Mouse (Mus musculus) forebrain, embryonic 10.5 days (tissue): ENCODE measurements at regions not wholly inside any gene's neighbourhood (a gene's known extent, or its start where the extent isn't known, plus 50 kb on each side); places are given as distances from the start of the nearest gene placed in this dataset.

Experiments
- DNase-seq: peaks from one replicate; pipeline ENCODE4 v3.0.0-alpha.2; 2017; ENCODE audit warnings: low spot score; ENCODE audit errors: extremely low spot score
- H3K27ac ChIP-seq: fragments of 300-500 bp; sonication (generic); 2 replicates; pipeline ENCODE4 v1.5.1; 2016; ENCODE audit warnings: mild to moderate bottlenecking
- H3K27me3 ChIP-seq: fragments of 300-500 bp; sonication (generic); 2 replicates; pipeline ENCODE4 v1.6.1; 2016; ENCODE audit warnings: mild to moderate bottlenecking; ENCODE audit not compliant: poor library complexity, severe bottlenecking
- H3K36me3 ChIP-seq: fragments of 300-500 bp; sonication (generic); replicated peaks from 2 replicates; pipeline ENCODE4 v1.6.1; 2016; ENCODE audit warnings: mild to moderate bottlenecking, moderate library complexity
- H3K4me1 ChIP-seq: fragments of 300-500 bp; sonication (generic); 2 replicates; pipeline ENCODE4 v1.6.1; 2016
- H3K4me3 ChIP-seq: fragments of 300-500 bp; sonication (generic); 2 replicates; pipeline ENCODE4 v1.5.1; 2016; ENCODE audit warnings: mild to moderate bottlenecking, moderate library complexity
- H3K9me3 ChIP-seq: fragments of 300-500 bp; sonication (generic); 2 replicates; pipeline ENCODE4 v1.6.1; 2016; ENCODE audit warnings: mild to moderate bottlenecking, moderate library complexity
- WGBS: fragments of 180-500 bp; shearing (Covaris S2); methylation state at CpG from one replicate; pipeline ENCODE4 v1.1.7; 2016; 5-methylcytosine and 5-hydroxymethylcytosine counted together

GRCm38 (mm10) chr13:79453227-79453626 lies 1253.7 kb upstream of the Nr2f1 start:
- Histone ChIP-seq H3K27ac (no peak overlapping the region), H3K4me1 (no peaks in the 10 kb centered on the region), H3K36me3 (no peaks in the 10 kb centered on the region), H3K9me3 (no peaks in the 10 kb centered on the region), H3K4me3 (no peak overlapping the region), H3K27me3 (no peaks in the 10 kb centered on the region)
- DNase-seq, result no peak
- WGBS, result 70% methylated on average over 1 of the region's 1 CpGs

DNA sequence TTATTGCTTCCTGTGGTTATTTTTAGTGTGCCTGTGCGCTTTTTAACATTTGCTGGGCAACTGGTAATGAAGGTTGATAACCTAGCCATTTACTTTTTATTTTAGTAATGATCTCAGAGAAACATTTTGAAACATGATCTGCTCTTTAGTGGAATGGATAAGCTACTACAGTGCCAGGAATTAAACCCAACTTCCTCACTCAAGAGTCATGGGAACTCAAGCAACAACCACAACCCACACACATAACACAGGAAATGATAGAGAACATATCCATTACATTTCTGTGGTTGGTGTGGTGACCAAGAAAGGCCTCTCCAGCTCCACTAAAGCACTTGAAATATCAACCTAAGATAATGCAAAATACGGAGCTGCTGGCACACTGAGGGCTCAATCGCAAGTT lies 1243.6 kb upstream of the Nr2f1 start:
- Histone ChIP-seq H3K36me3 (no peaks in the 10 kb centered on the region), H3K9me3 (0 out of 2 replicates have a peak, but pooled peaks cover 3% of the 10 kb centered on the region), H3K4me1 (no peaks in the 10 kb centered on the region), H3K4me3 (no peak overlapping the region), H3K27ac (no peak overlapping the region), H3K27me3 (no peaks in the 10 kb centered on the region)
- WGBS, result 93% methylated on average over 3 of the region's 3 CpGs
- DNase-seq, result no peak

GRCm38 (mm10) chr13:79442701-79443100 lies 1243.1 kb upstream of the Nr2f1 start:
- WGBS, result 87% methylated on average over 2 of the region's 2 CpGs
- 0 out of 2 replicates have a peak, but pooled peaks cover 3% of the 10 kb centered on the region for H3K9me3 ChIP-seq
- H3K4me3 ChIP-seq, result no peak overlapping the region
- H3K36me3 ChIP-seq, result no peaks in the 10 kb centered on the region
- DNase-seq, result no peak
- H3K4me1 ChIP-seq, result no peaks in the 10 kb centered on the region
- no peaks in the 10 kb centered on the region for H3K27me3 ChIP-seq
- H3K27ac ChIP-seq, result no peak overlapping the region

DNA sequence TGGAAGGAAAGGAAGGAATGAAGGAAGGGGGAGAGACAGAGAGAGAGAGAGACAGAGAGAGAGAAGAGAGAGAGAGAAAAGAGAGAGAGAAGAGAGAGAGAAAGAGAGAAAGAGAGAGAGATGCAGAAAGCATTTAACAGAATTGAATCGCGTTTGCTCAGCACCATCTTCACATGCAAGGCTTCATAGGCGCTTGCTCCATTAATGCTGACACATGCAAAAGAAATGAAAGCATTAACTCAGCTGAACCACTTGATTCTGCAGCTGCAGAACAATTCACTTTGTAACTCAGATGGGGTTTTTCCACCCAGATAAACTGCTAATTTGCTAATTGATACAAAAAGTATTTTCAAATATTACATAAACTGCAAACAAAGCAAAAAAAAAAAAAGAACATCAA lies 1231.9 kb upstream of the Nr2f1 start:
- Histone ChIP-seq H3K36me3 (no peaks in the 10 kb centered on the region), H3K27ac (no peak overlapping the region; the same call in 1 of the 2 replicates), H3K27me3 (peaks cover 46% of the 10 kb centered on the region), H3K4me1 (peaks cover 39% of the 10 kb centered on the region), H3K4me3 (no peak overlapping the region), H3K9me3 (no peaks in the 10 kb centered on the region)
- WGBS, result 25% methylated on average over 3 of the region's 3 CpGs
- no peak for DNase-seq

- 27% methylated on average over 2 of the region's 2 CpGs for WGBS
- H3K4me1 ChIP-seq, result peaks cover 39% of the 10 kb centered on the region
- H3K4me3 ChIP-seq, result no peak overlapping the region
- H3K27me3 ChIP-seq, result peaks cover 46% of the 10 kb centered on the region
- H3K9me3 ChIP-seq, result no peaks in the 10 kb centered on the region
- no peaks in the 10 kb centered on the region for H3K36me3 ChIP-seq
- peak; percentile 47 for DNase-seq
- H3K27ac ChIP-seq, result no peak overlapping the region
Observed at GRCm38 (mm10) chr13:79430987-79431386, 1231.4 kb upstream of the Nr2f1 start.

DNA sequence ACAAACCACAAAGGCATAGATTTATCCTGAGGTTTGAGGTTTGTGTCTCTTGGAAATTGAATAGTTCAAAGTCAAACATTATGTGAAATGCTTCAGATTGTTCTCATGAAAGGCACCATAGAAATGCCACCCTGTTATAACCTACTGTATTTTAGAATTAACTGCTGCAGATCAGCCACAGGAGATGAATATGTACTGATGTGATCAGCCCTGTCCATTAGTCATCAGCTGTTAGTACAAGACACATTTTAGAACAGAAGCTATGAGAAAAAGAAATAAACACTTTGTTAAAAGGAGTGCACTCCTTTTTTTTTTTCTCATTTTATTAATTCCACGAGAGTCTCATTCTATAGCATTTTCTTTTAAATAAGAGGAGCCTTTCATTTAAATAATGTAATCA lies 1231.0 kb upstream of the Nr2f1 start:
- no peak for DNase-seq
- peaks cover 46% of the 10 kb centered on the region for H3K27me3 ChIP-seq
- H3K4me3 ChIP-seq, result no peak overlapping the region
- H3K36me3 ChIP-seq, result no peaks in the 10 kb centered on the region
- H3K27ac ChIP-seq, result peak overlapping the region; percentile 26; the same call in 1 of the 2 replicates
- no peaks in the 10 kb centered on the region for H3K9me3 ChIP-seq
- 24% methylated on average over 1 of the region's 1 CpGs for WGBS
- H3K4me1 ChIP-seq, result peaks cover 39% of the 10 kb centered on the region

- no peaks in the 10 kb centered on the region for H3K9me3 ChIP-seq
- no peak overlapping the region for H3K4me3 ChIP-seq
- DNase-seq, result no peak
- 21% methylated on average over 2 of the region's 2 CpGs for WGBS
- H3K27ac ChIP-seq, result no peak overlapping the region
- H3K36me3 ChIP-seq, result no peaks in the 10 kb centered on the region
- H3K27me3 ChIP-seq, result no peaks in the 10 kb centered on the region
- H3K4me1 ChIP-seq, result peaks cover 13% of the 10 kb centered on the region
Observed at GRCm38 (mm10) chr13:79417841-79418240, 1218.3 kb upstream of the Nr2f1 start.

DNA sequence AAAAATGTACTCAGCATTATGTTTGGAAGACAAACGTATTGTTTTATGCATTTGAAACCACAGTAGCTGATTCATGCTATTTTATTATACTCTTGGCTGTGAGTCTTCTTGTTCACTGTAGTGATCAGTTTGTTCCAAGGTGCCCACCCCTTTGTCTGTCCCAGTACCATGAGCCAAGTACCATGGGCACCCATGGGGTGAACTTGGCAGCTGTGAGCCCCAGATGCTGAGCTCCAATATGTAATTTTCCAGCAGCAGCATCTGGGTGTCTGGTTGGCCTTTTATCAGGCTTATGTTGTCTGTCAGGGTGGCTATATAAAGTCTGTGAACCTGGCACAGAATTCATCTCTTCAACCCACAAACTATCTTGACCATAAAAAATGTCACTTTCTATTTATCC lies 1200.5 kb upstream of the Nr2f1 start:
- 86% methylated on average over 1 of the region's 1 CpGs for WGBS
- no peaks in the 10 kb centered on the region for H3K4me1 ChIP-seq
- 0 out of 2 replicates have a peak, but pooled peaks cover 4% of the 10 kb centered on the region for H3K36me3 ChIP-seq
- no peak overlapping the region for H3K4me3 ChIP-seq
- DNase-seq, result no peak
- H3K27me3 ChIP-seq, result no peaks in the 10 kb centered on the region
- H3K27ac ChIP-seq, result no peak overlapping the region
- H3K9me3 ChIP-seq, result peaks cover 6% of the 10 kb centered on the region; the same call in 1 of the 2 replicates

GRCm38 (mm10) chr13:79393938-79394337 lies 1194.4 kb upstream of the Nr2f1 start:
- WGBS, result 44% methylated on average over 3 of the region's 3 CpGs
- Histone ChIP-seq H3K27ac (peak overlapping the region; percentile 51; the same call in 1 of the 2 replicates), H3K4me3 (no peak overlapping the region), H3K9me3 (peaks cover 5% of the 10 kb centered on the region; the same call in 1 of the 2 replicates), H3K4me1 (peaks cover 30% of the 10 kb centered on the region), H3K27me3 (no peaks in the 10 kb centered on the region), H3K36me3 (0 out of 2 replicates have a peak, but pooled peaks cover 4% of the 10 kb centered on the region)
- no peak for DNase-seq

DNA sequence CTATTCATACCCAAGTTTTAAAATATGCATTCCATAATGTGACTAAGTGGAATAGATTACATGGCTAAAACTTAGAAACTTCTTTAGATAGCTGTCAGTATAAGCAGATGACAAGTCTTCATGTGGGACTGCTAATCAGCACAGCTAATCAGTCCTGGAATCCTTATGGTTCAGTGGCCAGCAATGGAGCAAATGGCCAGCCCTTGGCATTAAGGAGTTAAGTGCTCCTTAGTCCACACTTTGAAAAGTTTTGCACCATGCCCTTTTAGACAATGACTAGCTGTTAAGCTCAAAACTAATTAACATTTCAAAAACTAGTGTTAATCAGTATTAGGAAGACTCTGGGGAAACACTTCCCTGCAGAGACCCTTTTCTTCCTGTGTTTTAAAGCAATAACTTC lies 1188.4 kb upstream of the Nr2f1 start:
- no peaks in the 10 kb centered on the region for H3K27me3 ChIP-seq
- H3K27ac ChIP-seq, result no peak overlapping the region
- H3K4me1 ChIP-seq, result peaks cover 36% of the 10 kb centered on the region
- no peaks in the 10 kb centered on the region for H3K36me3 ChIP-seq
- no peaks in the 10 kb centered on the region for H3K9me3 ChIP-seq
- DNase-seq, result peak; percentile 49
- H3K4me3 ChIP-seq, result no peak overlapping the region

DNA sequence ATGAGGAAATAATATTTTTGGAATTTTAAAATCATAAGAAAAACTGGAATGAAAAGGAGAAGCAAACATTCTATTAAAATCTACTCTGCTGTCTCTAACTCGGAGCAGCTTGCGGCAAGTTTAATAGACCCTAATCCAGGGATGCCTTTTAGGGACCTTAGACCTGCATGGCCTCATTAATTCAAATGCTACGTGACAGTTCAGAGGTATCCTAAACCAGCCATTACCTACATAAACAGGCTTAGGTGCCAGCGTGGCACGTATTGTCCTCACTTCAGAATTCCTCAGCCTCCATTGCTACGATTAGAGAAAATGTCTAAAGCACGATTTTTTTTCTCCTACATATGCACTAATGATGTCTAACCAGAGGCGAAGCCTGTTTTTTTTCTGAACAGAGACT lies 1141.9 kb upstream of the Nr2f1 start:
- WGBS, result 43% methylated on average over 8 of the region's 8 CpGs
- no peaks in the 10 kb centered on the region for H3K36me3 ChIP-seq
- peaks cover 56% of the 10 kb centered on the region for H3K4me1 ChIP-seq
- no peak overlapping the region for H3K4me3 ChIP-seq
- DNase-seq, result no peak
- H3K27ac ChIP-seq, result 0 out of 2 replicates have a peak overlapping the region, but pooled peaks have one; percentile 65
- H3K9me3 ChIP-seq, result no peaks in the 10 kb centered on the region
- no peaks in the 10 kb centered on the region for H3K27me3 ChIP-seq

GRCm38 (mm10) chr13:79340459-79340858 lies 1140.9 kb upstream of the Nr2f1 start:
- Histone ChIP-seq H3K27ac (peak overlapping the region; percentile 67; the same call in 1 of the 2 replicates), H3K4me3 (no peak overlapping the region), H3K36me3 (no peaks in the 10 kb centered on the region), H3K27me3 (no peaks in the 10 kb centered on the region), H3K4me1 (peaks cover 47% of the 10 kb centered on the region), H3K9me3 (no peaks in the 10 kb centered on the region)
- 33% methylated on average over 4 of the region's 4 CpGs for WGBS
- DNase-seq, result no peak

DNA sequence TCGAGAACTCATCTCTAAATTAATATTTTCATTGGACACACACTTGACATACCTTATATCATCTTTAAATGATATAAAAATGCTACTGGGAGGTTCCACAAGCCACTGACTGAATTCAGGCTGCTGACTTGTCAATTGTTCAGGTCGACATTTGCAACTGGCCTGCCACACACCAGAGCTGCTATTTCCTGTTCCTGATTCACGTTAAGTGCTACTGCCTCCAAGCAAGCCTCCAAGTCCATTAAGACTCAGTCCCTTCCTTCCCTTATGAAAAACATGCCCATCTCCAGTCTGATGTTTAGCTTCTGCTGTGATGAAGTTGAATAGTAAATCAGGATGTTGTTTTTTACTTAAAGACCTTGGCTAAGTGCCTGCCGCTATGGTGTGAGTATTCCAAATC lies 1140.2 kb upstream of the Nr2f1 start:
- WGBS, result 50% methylated on average over 4 of the region's 4 CpGs
- Histone ChIP-seq H3K9me3 (no peaks in the 10 kb centered on the region), H3K36me3 (no peaks in the 10 kb centered on the region), H3K4me3 (no peak overlapping the region), H3K27me3 (no peaks in the 10 kb centered on the region), H3K4me1 (peaks cover 46% of the 10 kb centered on the region), H3K27ac (peak overlapping the region; percentile 67)
- no peak for DNase-seq

DNA sequence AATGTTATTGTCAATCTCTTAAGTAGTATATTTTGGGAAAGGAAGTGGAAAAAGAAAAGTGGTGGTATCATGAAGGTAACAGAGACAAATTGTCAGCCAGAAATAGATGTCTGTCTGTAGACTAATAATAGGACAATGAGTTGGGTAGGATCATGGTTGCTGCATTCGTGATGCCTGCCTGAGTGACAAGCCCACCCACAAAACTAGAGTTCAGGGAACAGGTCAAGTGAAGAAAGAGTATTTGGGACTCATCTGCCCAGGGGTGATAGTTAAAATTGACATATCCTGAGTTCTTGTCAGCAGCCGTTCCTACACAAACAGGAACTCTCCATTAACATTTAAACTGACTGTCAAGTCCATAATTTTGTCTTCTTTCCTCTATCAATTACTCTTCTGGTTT lies 1120.6 kb upstream of the Nr2f1 start:
- no peak overlapping the region for H3K27ac ChIP-seq
- no peaks in the 10 kb centered on the region for H3K9me3 ChIP-seq
- H3K4me3 ChIP-seq, result no peak overlapping the region
- WGBS, result 64% methylated on average over 2 of the region's 2 CpGs
- no peaks in the 10 kb centered on the region for H3K27me3 ChIP-seq
- H3K36me3 ChIP-seq, result no peaks in the 10 kb centered on the region
- no peaks in the 10 kb centered on the region for H3K4me1 ChIP-seq
- DNase-seq, result no peak
